Mouse (Mus musculus) thymus, postnatal 0 days (tissue): ENCODE data around the gene Acy3. TPM values are rescaled to one million over a fixed set of nuclear protein-coding genes. Genes with fewer than 3 reads are reported as not detected.
A peak's percentile ranks its signal among the peaks of the same experiment; 100 is the strongest.
"Not testable (repeated sequence)": the region's sequence is repeated elsewhere in the genome, so short reads cannot be mapped to it uniquely, and the experiment has no call there.

Source experiments
- DNase-seq: peaks from one replicate; pipeline ENCODE4 v3.0.0-alpha.2; 2015; ENCODE audit warnings: low spot score
- polyA plus RNA-seq: library from polyadenylated mRNA; unstranded; fragments of >200 nt; fragmentation: Nextera tagmentation; extraction: Ambion mirVana; gene quantifications from 2 replicates; pipeline ENCODE4 v1.2.1, GENCODE M21; 2015

Gene Acy3
- polyA plus RNA-seq, 1 experiment from 2014 or later, result 4.3 TPM

- DNase-seq, result no peak
These were observed 14.1 kb upstream of the Acy3 start, which contains the start of gene Aldh3b2 for GRCm38 (mm10) chr19:3972229-3972628. Aldh3b2 (plus strand) TSS chr19:3972328.

GRCm38 (mm10) chr19:3974608-3975007, 11.8 kb upstream of the Acy3 start:
- not testable (repeated sequence) for DNase-seq

GRCm38 (mm10) chr19:3975866-3976265, 10.5 kb upstream of the Acy3 start:
- no peak for DNase-seq

GRCm38 (mm10) chr19:3980309-3980708, 6.1 kb upstream of the Acy3 start:
- peak; percentile 87 for DNase-seq

GRCm38 (mm10) chr19:3980917-3981316, 5.5 kb upstream of the Acy3 start:
- no peak for DNase-seq

- no peak for DNase-seq
These were observed 2.7 kb upstream of the Acy3 start for GRCm38 (mm10) chr19:3983527-3984200.

- peak; percentile 23 for DNase-seq
These were observed 1.1 kb upstream of the Acy3 start for GRCm38 (mm10) chr19:3985261-3985681.

- no peak for DNase-seq
These were observed 1.7 kb downstream of the Acy3 start for GRCm38 (mm10) chr19:3988066-3988465.

GRCm38 (mm10) chr19:3988750-3989149, 2.4 kb downstream of the Acy3 start:
- DNase-seq, result no peak

GRCm38 (mm10) chr19:3990804-3991203, 4.4 kb downstream of the Acy3 start:
- DNase-seq, result no peak

- no peak for DNase-seq
These were observed 5.2 kb downstream of the Acy3 start for GRCm38 (mm10) chr19:3991562-3991961.

GRCm38 (mm10) chr19:3991966-3992365, 5.6 kb downstream of the Acy3 start:
- DNase-seq, result no peak

GRCm38 (mm10) chr19:3992416-3992815, 6.0 kb downstream of the Acy3 start, which contains the start of gene Tbx10:
Tbx10 (plus strand) TSS chr19:3992752.
- DNase-seq, result no peak

- DNase-seq, result no peak
These were observed 8.6 kb downstream of the Acy3 start for GRCm38 (mm10) chr19:3994932-3995331.

GRCm38 (mm10) chr19:3995505-3995904, 9.1 kb downstream of the Acy3 start:
- no peak for DNase-seq

GRCm38 (mm10) chr19:3996106-3996505, 9.7 kb downstream of the Acy3 start:
- DNase-seq, result no peak

GRCm38 (mm10) chr19:3996747-3997146, 10.4 kb downstream of the Acy3 start:
- no peak for DNase-seq

- no peak for DNase-seq
These were observed 10.9 kb downstream of the Acy3 start for GRCm38 (mm10) chr19:3997231-3997630.

GRCm38 (mm10) chr19:3998335-3998734, 12.0 kb downstream of the Acy3 start:
- DNase-seq, result no peak

GRCm38 (mm10) chr19:3999121-3999730, 12.9 kb downstream of the Acy3 start:
- DNase-seq, result no peak

GRCm38 (mm10) chr19:4000119-4000900, 13.9 kb downstream of the Acy3 start, which contains the start of the genes Nudt8 and Gm49405:
Nudt8 (plus strand) TSS chr19:4000580.
Gm49405 (plus strand) TSS chr19:4000626.
- DNase-seq, result peak; percentile 96

- DNase-seq, result no peak
These were observed 14.7 kb downstream of the Acy3 start for GRCm38 (mm10) chr19:4000949-4001525.
